Mouse (Mus musculus): ENCODE measurements at regions not wholly inside any gene's neighbourhood (a gene's known extent, or its start where the extent isn't known, plus 50 kb on each side); places are given as distances from the start of the nearest gene placed in this dataset.

GRCm38 (mm10) chr13:44328416-44328815, 400.9 kb upstream of the Jarid2 start:
- Histone ChIP-seq H3K4me1 (replicated peaks) (peaks cover 3% of the 10 kb centered on the region; the same call in 1 of the 2 replicates), H3K4me3 (no peak overlapping the region), H3K9ac (no peak overlapping the region), H3K36me3 (no peaks in the 10 kb centered on the region), H3K4me2 (no peak overlapping the region), H3K27ac (replicated peaks) (no peak overlapping the region), H3K9me3 (no peaks in the 10 kb centered on the region), H3K27me3 (no peaks in the 10 kb centered on the region)
- ATAC-seq (ENCODE audit: low read depth) = no peak
- 87% methylated on average over 8 of the region's 8 CpGs for WGBS

GRCm38 (mm10) chr13:44329161-44329560, 400.1 kb upstream of the Jarid2 start:
- Histone ChIP-seq H3K4me3 (no peak overlapping the region), H3K27me3 (no peaks in the 10 kb centered on the region), H3K4me1 (replicated peaks) (peaks cover 3% of the 10 kb centered on the region; the same call in 1 of the 2 replicates), H3K4me2 (no peak overlapping the region), H3K36me3 (no peaks in the 10 kb centered on the region), H3K9ac (no peak overlapping the region), H3K9me3 (no peaks in the 10 kb centered on the region), H3K27ac (replicated peaks) (no peak overlapping the region)
- ATAC-seq (ENCODE audit: low read depth) = no peak
- 82% methylated on average over 4 of the region's 4 CpGs for WGBS

GRCm38 (mm10) chr13:44329701-44330100, 399.6 kb upstream of the Jarid2 start:
- H3K9me3 ChIP-seq = no peaks in the 10 kb centered on the region
- ATAC-seq (ENCODE audit: low read depth) = no peak
- peaks cover 3% of the 10 kb centered on the region; the same call in 1 of the 2 replicates for H3K4me1 ChIP-seq (replicated peaks)
- no peak overlapping the region for H3K27ac ChIP-seq (replicated peaks)
- H3K9ac ChIP-seq = no peak overlapping the region
- 64% methylated on average over 10 of the region's 10 CpGs for WGBS
- no peaks in the 10 kb centered on the region for H3K36me3 ChIP-seq
- no peaks in the 10 kb centered on the region for H3K27me3 ChIP-seq
- H3K4me3 ChIP-seq = no peak overlapping the region
- H3K4me2 ChIP-seq = no peak overlapping the region

- no peak overlapping the region for H3K4me3 ChIP-seq
- no peak overlapping the region for H3K4me2 ChIP-seq
- peaks cover 5% of the 10 kb centered on the region for H3K9me3 ChIP-seq
- H3K27me3 ChIP-seq = no peaks in the 10 kb centered on the region
- no peak overlapping the region for H3K27ac ChIP-seq (replicated peaks)
- H3K4me1 ChIP-seq (replicated peaks) = peaks cover 3% of the 10 kb centered on the region; the same call in 1 of the 2 replicates
- no peak for ATAC-seq (ENCODE audit: low read depth)
- H3K9ac ChIP-seq = no peak overlapping the region
- no peaks in the 10 kb centered on the region for H3K36me3 ChIP-seq
- WGBS = 66% methylated on average over 11 of the region's 11 CpGs
Observed at GRCm38 (mm10) chr13:44332716-44333240, 396.5 kb upstream of the Jarid2 start.

- no peak overlapping the region for H3K4me3 ChIP-seq
- H3K27me3 ChIP-seq = no peaks in the 10 kb centered on the region
- no peaks in the 10 kb centered on the region for H3K4me1 ChIP-seq (replicated peaks)
- ATAC-seq (ENCODE audit: low read depth) = no peak
- peaks cover 5% of the 10 kb centered on the region for H3K9me3 ChIP-seq
- no peaks in the 10 kb centered on the region for H3K36me3 ChIP-seq
- H3K9ac ChIP-seq = no peak overlapping the region
- no peak overlapping the region for H3K27ac ChIP-seq (replicated peaks)
- WGBS = 62% methylated on average over 6 of the region's 6 CpGs
- no peak overlapping the region for H3K4me2 ChIP-seq
Observed at GRCm38 (mm10) chr13:44339061-44339741, 390.1 kb upstream of the Jarid2 start.

- H3K4me1 ChIP-seq (replicated peaks) = 0 out of 2 replicates have a peak, but pooled peaks cover 2% of the 10 kb centered on the region
- ATAC-seq (ENCODE audit: low read depth) = no peak
- no peaks in the 10 kb centered on the region for H3K36me3 ChIP-seq
- no peaks in the 10 kb centered on the region for H3K27me3 ChIP-seq
- no peaks in the 10 kb centered on the region for H3K9me3 ChIP-seq
- no peak overlapping the region for H3K4me3 ChIP-seq
- H3K9ac ChIP-seq = no peak overlapping the region
- no peak overlapping the region for H3K4me2 ChIP-seq
- WGBS = 70% methylated on average over 6 of the region's 6 CpGs
- H3K27ac ChIP-seq (replicated peaks) = no peak overlapping the region
Observed at GRCm38 (mm10) chr13:44345094-44345493, 384.2 kb upstream of the Jarid2 start.

GRCm38 (mm10) chr13:44346636-44347035, 382.6 kb upstream of the Jarid2 start:
- no peak for ATAC-seq (ENCODE audit: low read depth)

GRCm38 (mm10) chr13:44347662-44348061, 381.6 kb upstream of the Jarid2 start:
- Histone ChIP-seq H3K4me1 (replicated peaks) (0 out of 2 replicates have a peak, but pooled peaks cover 2% of the 10 kb centered on the region), H3K9ac (no peak overlapping the region), H3K36me3 (no peaks in the 10 kb centered on the region), H3K9me3 (no peaks in the 10 kb centered on the region), H3K4me2 (no peak overlapping the region), H3K4me3 (no peak overlapping the region), H3K27me3 (no peaks in the 10 kb centered on the region), H3K27ac (replicated peaks) (no peak overlapping the region)
- ATAC-seq (ENCODE audit: low read depth) = no peak
- 58% methylated on average over 9 of the region's 9 CpGs for WGBS

More at GRCm38 (mm10) chr13:44346636-44347035, 382.6 kb upstream of the Jarid2 start:
- Histone ChIP-seq H3K36me3 (no peaks in the 10 kb centered on the region), H3K4me1 (replicated peaks) (0 out of 2 replicates have a peak, but pooled peaks cover 2% of the 10 kb centered on the region), H3K4me3 (no peak overlapping the region), H3K27ac (replicated peaks) (no peak overlapping the region), H3K27me3 (no peaks in the 10 kb centered on the region), H3K4me2 (no peak overlapping the region), H3K9ac (no peak overlapping the region), H3K9me3 (no peaks in the 10 kb centered on the region)
- 44% methylated on average over 4 of the region's 4 CpGs for WGBS

GRCm38 (mm10) chr13:44353899-44354298, 375.4 kb upstream of the Jarid2 start:
- no peak for ATAC-seq (ENCODE audit: low read depth)
- H3K9ac ChIP-seq = no peak overlapping the region
- H3K4me3 ChIP-seq = no peak overlapping the region
- no peaks in the 10 kb centered on the region for H3K36me3 ChIP-seq
- no peaks in the 10 kb centered on the region for H3K9me3 ChIP-seq
- H3K27me3 ChIP-seq = no peaks in the 10 kb centered on the region
- WGBS = 47% methylated on average over 9 of the region's 9 CpGs
- H3K4me2 ChIP-seq = no peak overlapping the region
- no peak overlapping the region for H3K27ac ChIP-seq (replicated peaks)
- peaks cover 11% of the 10 kb centered on the region; the same call in 1 of the 2 replicates for H3K4me1 ChIP-seq (replicated peaks)

GRCm38 (mm10) chr13:44355771-44356221, 373.5 kb upstream of the Jarid2 start:
- H3K9ac ChIP-seq = no peak overlapping the region
- H3K27ac ChIP-seq (replicated peaks) = no peak overlapping the region
- no peak for ATAC-seq (ENCODE audit: low read depth)
- no peaks in the 10 kb centered on the region for H3K36me3 ChIP-seq
- no peak overlapping the region for H3K4me3 ChIP-seq
- whole genome bisulfite sequencing = 67% methylated on average over 12 of the region's 12 CpGs
- no peaks in the 10 kb centered on the region for H3K9me3 ChIP-seq
- H3K4me1 ChIP-seq (replicated peaks) = peaks cover 11% of the 10 kb centered on the region; the same call in 1 of the 2 replicates
- no peak overlapping the region for H3K4me2 ChIP-seq
- no peaks in the 10 kb centered on the region; the same call in 1 of the 2 replicates for H3K27me3 ChIP-seq

- H3K9ac ChIP-seq = no peak overlapping the region
- H3K4me3 ChIP-seq = no peak overlapping the region
- peaks cover 11% of the 10 kb centered on the region; the same call in 1 of the 2 replicates for H3K4me1 ChIP-seq (replicated peaks)
- no peak overlapping the region for H3K4me2 ChIP-seq
- 88% methylated on average over 11 of the region's 11 CpGs for WGBS
- no peak overlapping the region for H3K27ac ChIP-seq (replicated peaks)
- no peaks in the 10 kb centered on the region; the same call in none of the 2 replicates for H3K27me3 ChIP-seq
- H3K9me3 ChIP-seq = no peaks in the 10 kb centered on the region
- no peak for ATAC-seq (ENCODE audit: low read depth)
- H3K36me3 ChIP-seq = no peaks in the 10 kb centered on the region
Observed at GRCm38 (mm10) chr13:44356981-44357380, 372.3 kb upstream of the Jarid2 start.

- ATAC-seq (ENCODE audit: low read depth) = no peak
- Histone ChIP-seq H3K4me2 (no peak overlapping the region), H3K4me1 (replicated peaks) (peaks cover 5% of the 10 kb centered on the region; the same call in 1 of the 2 replicates), H3K27ac (replicated peaks) (no peak overlapping the region), H3K9me3 (no peaks in the 10 kb centered on the region), H3K27me3 (no peaks in the 10 kb centered on the region; the same call in none of the 2 replicates), H3K36me3 (no peaks in the 10 kb centered on the region), H3K4me3 (no peak overlapping the region), H3K9ac (no peak overlapping the region)
- 75% methylated on average over 7 of the region's 7 CpGs for WGBS
Observed at GRCm38 (mm10) chr13:44359344-44359743, 369.9 kb upstream of the Jarid2 start.
